In genomic region chr11:7019006-7019525, GRCm38 (mm10) we compare ENCODE assay signal across 24 mouse cellular contexts. TPM values are rescaled to one million over a fixed set of nuclear protein-coding genes. Genes with fewer than 3 reads are reported as not detected.
A peak's percentile ranks its signal among the peaks of the same experiment; 100 is the strongest.
DNase-seq lines count a peak whose midpoint lies in the region; ATAC-seq and TF ChIP-seq lines count a peak whose summit lies in the region.
"Had no signal": no experiment of that assay in that cellular context is flagged by ENCODE, and none has a peak within 500 bp of the region (broad histone marks: within the 10 kb centered on the region; RNA-seq: fewer than 3 reads in every experiment).

No protein-coding gene starts in this region.

- no peaks in the 10 kb centered on the region for H3K27me3 ChIP-seq in thymus, adult 2 months (ENCODE audit: control insufficient read depth, insufficient read depth, low read length)
- H3K27me3 ChIP-seq: embryonic facial prominence, embryonic 12.5 days; heart, embryonic 15.5 days; limb, embryonic 13.5 days; liver, embryonic 12.5 days; neural tube, embryonic 12.5 days had no signal

- WGBS in thymus, adult 2 months = 83% methylated on average over 7 of the region's 7 CpGs

- peak; percentile 48 for ATAC-seq in frontal cortex, adult (ENCODE audit: low TSS enrichment)
- ATAC-seq: forebrain, embryonic 16.5 days; hindbrain, embryonic 16.5 days; liver, embryonic 12.5 days; liver, postnatal 0 days; midbrain, embryonic 16.5 days had no signal

- no peaks in the 10 kb centered on the region for H3K36me3 ChIP-seq in thymus, adult 2 months (ENCODE audit: control insufficient read depth, insufficient read depth, low read length)
- H3K36me3 ChIP-seq: embryonic facial prominence, embryonic 12.5 days; heart, embryonic 15.5 days; limb, embryonic 13.5 days; liver, embryonic 12.5 days; neural tube, embryonic 12.5 days had no signal

- DNase-seq in frontal cortex, postnatal 25 days (ENCODE audit: low spot score in 2 of 2) = no peak
- peak; percentile 38 to 44 for DNase-seq in right cerebral cortex, adult 2 months (ENCODE audit: low spot score in 2 of 2)
- DNase-seq in right cerebral cortex, postnatal 10 days (ENCODE audit: low spot score in 2 of 2) = no peak
- DNase-seq in urinary bladder, postnatal 4 days (ENCODE audit: low spot score in 2 of 2) = no peak
- no peak for DNase-seq in thymus, adult 2 months
- DNase-seq: adrenal gland, adult 8-10 months; cerebellum, adult 8-10 months; cerebellum, postnatal 25 days; embryo, embryonic 11 days; gastrocnemius, postnatal 10 days; kidney, adult 18-20 months; liver, postnatal 0 days; lung, postnatal 36 days had no signal

- peaks cover 13% of the 10 kb centered on the region for H3K4me1 ChIP-seq in cortical plate, adult 2 months (ENCODE audit: control insufficient read depth, insufficient read depth, low read length)
- no peaks in the 10 kb centered on the region for H3K4me1 ChIP-seq in thymus, adult 2 months (replicated peaks; ENCODE audit: control insufficient read depth, insufficient read depth, low read length)
- H3K4me1 ChIP-seq: embryonic facial prominence, embryonic 12.5 days; heart, embryonic 15.5 days; limb, embryonic 13.5 days; liver, embryonic 12.5 days; neural tube, embryonic 12.5 days had no signal

- TF ChIP-seq CTCF in cortical plate, adult 2 months (IDR thresholded peaks at IDR 0.05; ENCODE audit: extremely low read depth, insufficient read depth, low read length) = no peak
- TF ChIP-seq CTCF in thymus, adult 2 months (IDR thresholded peaks at IDR 0.05; ENCODE audit: borderline replicate concordance, control insufficient read depth, extremely low read depth, insufficient read depth, low read length, poor library complexity) = no peak

- no peak overlapping the region for H3K4me3 ChIP-seq in cortical plate, adult 2 months (ENCODE audit: insufficient read depth, low read length)
- no peak overlapping the region for H3K4me3 ChIP-seq in thymus, adult 2 months (ENCODE audit: control insufficient read depth, insufficient read depth, low read length)
- H3K4me3 ChIP-seq: embryonic facial prominence, embryonic 12.5 days; heart, embryonic 15.5 days; limb, embryonic 13.5 days; liver, embryonic 12.5 days; neural tube, embryonic 12.5 days had no signal

- H3K27ac ChIP-seq in cortical plate, adult 2 months (ENCODE audit: insufficient read depth, low read length) = peak overlapping the region; percentile 10; the same call in 1 of the 2 replicates
- H3K27ac ChIP-seq in thymus, adult 2 months (ENCODE audit: control insufficient read depth, insufficient read depth, low read length) = no peak overlapping the region
- H3K27ac ChIP-seq: embryonic facial prominence, embryonic 12.5 days; heart, embryonic 15.5 days; kidney, postnatal 0 days; limb, embryonic 13.5 days; liver, embryonic 12.5 days; neural tube, embryonic 12.5 days had no signal

- TF ChIP-seq POLR2A in cortical plate, adult 2 months (IDR thresholded peaks at IDR 0.05; ENCODE audit: extremely low read depth, insufficient read depth, low read length) = no peak
- TF ChIP-seq POLR2A in thymus, adult 2 months (IDR thresholded peaks at IDR 0.05; ENCODE audit: control insufficient read depth, extremely low read depth, insufficient read depth, low read length, poor library complexity) = no peak

RNA-seq across cellular contexts. Expression of gene Adcy1, which starts 44.2 kb away (rescaled TPM):
- 181 and 217 TPM in 2 replicates for polyA plus RNA-seq in cortical plate, adult 2 months (2012; rRNA removed)
- 1.5 and 2.3 TPM in 2 replicates for polyA plus RNA-seq in thymus, adult 2 months (2012; rRNA removed)

Comparison
In these comparisons a context has a peak if more than half of its experiments do, and no peak if none do; other contexts are left out.
1. DNase-seq: peak in right cerebral cortex, adult 2 months (2 of 2); none in frontal cortex, postnatal 25 days (0 of 2), right cerebral cortex, postnatal 10 days (0 of 2), urinary bladder, postnatal 4 days (0 of 2) and thymus, adult 2 months (single experiment).
2. RNA of gene Adcy1, which starts 44.2 kb away (polyA plus RNA-seq): 181 to 217 TPM in cortical plate, adult 2 months; 1.5 to 2.3 TPM in thymus, adult 2 months; every median in the first group is over 10 times any median in the second.